Mouse (Mus musculus) regulatory T cell (primary cell): ENCODE data around the gene Polr2l.

Experiments
- in situ Hi-C: fragments of 300-600 bp; cut with MboI, MseI; formaldehyde crosslinking; loops from one replicate; pipeline ENCODE4 v1.15.1; 2025; ENCODE audit warnings: high pct_unique_total_duplicates

Gene Polr2l

GRCm38 (mm10) chr7:141468522-141469211, 6.3 kb downstream of the Polr2l start:
- in situ Hi-C loops = no loop called here

- in situ Hi-C loops = no loop called here
These were observed 6.8 kb downstream of the Polr2l start for GRCm38 (mm10) chr7:141468164-141468521.

GRCm38 (mm10) chr7:141467230-141468030, 7.5 kb downstream of the Polr2l start, which contains the start of gene Cd151:
Gene Cd151, plus strand, starts transcription at chr7:141467392.
- in situ Hi-C loops = no loop called here

GRCm38 (mm10) chr7:141466607-141467148, 8.3 kb downstream of the Polr2l start:
- in situ Hi-C loops = no loop called here

- in situ Hi-C loops = no loop called here
These were observed 8.9 kb downstream of the Polr2l start for GRCm38 (mm10) chr7:141466045-141466394.

GRCm38 (mm10) chr7:141465388-141466044, 9.4 kb downstream of the Polr2l start:
- in situ Hi-C loops = no loop called here

- in situ Hi-C loops = no loop called here
These were observed 10.2 kb downstream of the Polr2l start for GRCm38 (mm10) chr7:141464603-141465201.

GRCm38 (mm10) chr7:141463824-141464602, 10.9 kb downstream of the Polr2l start:
- in situ Hi-C loops = no loop called here

GRCm38 (mm10) chr7:141462333-141462821, 12.6 kb downstream of the Polr2l start:
- in situ Hi-C loops = no loop called here

- in situ Hi-C loops = no loop called here
These were observed 13.2 kb downstream of the Polr2l start for GRCm38 (mm10) chr7:141461521-141462332.

- in situ Hi-C loops = no loop called here
These were observed 14.4 kb downstream of the Polr2l start, which contains the start of gene Cracr2b for GRCm38 (mm10) chr7:141460391-141461113. Gene Cracr2b, plus strand, starts transcription at chr7:141461094.

GRCm38 (mm10) chr7:141460001-141460390, 14.9 kb downstream of the Polr2l start:
- in situ Hi-C loops = no loop called here

GRCm38 (mm10) chr7:141459301-141459711, 15.6 kb downstream of the Polr2l start:
- in situ Hi-C loops = no loop called here

GRCm38 (mm10) chr7:141458661-141459060, 16.3 kb downstream of the Polr2l start:
- in situ Hi-C loops = no loop called here

GRCm38 (mm10) chr7:141457986-141458660, 16.8 kb downstream of the Polr2l start:
- in situ Hi-C loops = no loop called here

GRCm38 (mm10) chr7:141457236-141457635, 17.7 kb downstream of the Polr2l start:
- in situ Hi-C loops = no loop called here

- in situ Hi-C loops = no loop called here
These were observed 18.2 kb downstream of the Polr2l start for GRCm38 (mm10) chr7:141456739-141457138.

- in situ Hi-C loops = no loop called here
These were observed 19.2 kb downstream of the Polr2l start for GRCm38 (mm10) chr7:141455610-141456314.
